Mouse (Mus musculus): ENCODE results near the gene Gna11. TPM values are rescaled to one million over a fixed set of nuclear protein-coding genes. Genes with fewer than 3 reads are reported as not detected.

The Gna11 gene
- polyA plus RNA-seq, 1 experiment from 2014 or later = 59.0 TPM

- H3K4me1 ChIP-seq = peaks cover 12% of the 10 kb centered on the region
- H3K9me3 ChIP-seq = no peaks in the 10 kb centered on the region
- WGBS = 52% methylated on average over 6 of the region's 6 CpGs
- H3K27me3 ChIP-seq (replicated peaks) = 0 out of 2 replicates have a peak, but pooled peaks cover 4% of the 10 kb centered on the region
- H3K36me3 ChIP-seq = no peaks in the 10 kb centered on the region
- H3K4me2 ChIP-seq = no peak overlapping the region
- no peak for ATAC-seq (ENCODE audit: extremely low read depth, insufficient number of reproducible peaks, low FRiP score, low TSS enrichment)
- no peak overlapping the region for H3K4me3 ChIP-seq
- H3K27ac ChIP-seq (replicated peaks) = no peak overlapping the region
- no peak overlapping the region for H3K9ac ChIP-seq
Measured at GRCm38 (mm10) chr10:81519227-81519977, 25.6 kb downstream of the Gna11 start.

- Histone ChIP-seq H3K27ac (replicated peaks) (no peak overlapping the region), H3K4me2 (no peak overlapping the region), H3K27me3 (replicated peaks) (peaks cover 4% of the 10 kb centered on the region; the same call in 1 of the 2 replicates), H3K36me3 (no peaks in the 10 kb centered on the region), H3K4me1 (peaks cover 3% of the 10 kb centered on the region), H3K4me3 (no peak overlapping the region), H3K9ac (no peak overlapping the region), H3K9me3 (0 out of 2 replicates have a peak, but pooled peaks cover 7% of the 10 kb centered on the region)
- ATAC-seq (ENCODE audit: extremely low read depth, insufficient number of reproducible peaks, low FRiP score, low TSS enrichment) = no peak
- WGBS = 13% methylated on average over 4 of the region's 4 CpGs
Measured at GRCm38 (mm10) chr10:81518546-81518945, 26.4 kb downstream of the Gna11 start.

DNA sequence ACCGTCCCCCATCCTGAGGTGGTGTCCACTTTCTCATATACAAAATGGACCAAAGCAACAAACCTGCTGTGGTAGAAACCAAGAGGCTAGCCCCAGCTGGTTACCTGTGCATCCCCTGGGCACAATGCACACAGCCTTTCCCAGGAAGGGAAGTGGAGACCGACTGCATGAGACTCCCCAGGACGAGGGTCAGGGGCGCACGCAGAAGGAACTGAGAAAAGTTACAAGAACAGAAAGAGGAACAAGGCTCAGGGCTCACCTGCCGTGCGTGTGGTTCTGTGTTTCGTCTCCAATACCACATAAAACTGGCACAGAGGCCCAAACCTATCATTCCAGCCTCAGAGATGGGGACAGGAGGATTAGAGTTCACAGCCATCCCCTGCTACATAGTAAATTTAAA is 27.8 kb downstream of the Gna11 start:
- Histone ChIP-seq H3K4me3 (no peak overlapping the region), H3K9me3 (0 out of 2 replicates have a peak, but pooled peaks cover 7% of the 10 kb centered on the region), H3K27me3 (replicated peaks) (peaks cover 6% of the 10 kb centered on the region), H3K27ac (replicated peaks) (no peak overlapping the region), H3K9ac (no peak overlapping the region), H3K4me1 (no peaks in the 10 kb centered on the region), H3K4me2 (no peak overlapping the region), H3K36me3 (no peaks in the 10 kb centered on the region)
- 71% methylated on average over 8 of the region's 8 CpGs for WGBS
- ATAC-seq (ENCODE audit: extremely low read depth, insufficient number of reproducible peaks, low FRiP score, low TSS enrichment) = no peak

- Histone ChIP-seq H3K4me3 (no peak overlapping the region), H3K9ac (no peak overlapping the region), H3K4me1 (no peaks in the 10 kb centered on the region), H3K36me3 (no peaks in the 10 kb centered on the region), H3K27ac (replicated peaks) (no peak overlapping the region), H3K27me3 (replicated peaks) (peaks cover 18% of the 10 kb centered on the region), H3K4me2 (no peak overlapping the region), H3K9me3 (0 out of 2 replicates have a peak, but pooled peaks cover 7% of the 10 kb centered on the region)
- 75% methylated on average over 5 of the region's 5 CpGs for WGBS
- ATAC-seq (ENCODE audit: extremely low read depth, insufficient number of reproducible peaks, low FRiP score, low TSS enrichment) = no peak
Measured at GRCm38 (mm10) chr10:81513798-81514197, 31.2 kb downstream of the Gna11 start.

DNA sequence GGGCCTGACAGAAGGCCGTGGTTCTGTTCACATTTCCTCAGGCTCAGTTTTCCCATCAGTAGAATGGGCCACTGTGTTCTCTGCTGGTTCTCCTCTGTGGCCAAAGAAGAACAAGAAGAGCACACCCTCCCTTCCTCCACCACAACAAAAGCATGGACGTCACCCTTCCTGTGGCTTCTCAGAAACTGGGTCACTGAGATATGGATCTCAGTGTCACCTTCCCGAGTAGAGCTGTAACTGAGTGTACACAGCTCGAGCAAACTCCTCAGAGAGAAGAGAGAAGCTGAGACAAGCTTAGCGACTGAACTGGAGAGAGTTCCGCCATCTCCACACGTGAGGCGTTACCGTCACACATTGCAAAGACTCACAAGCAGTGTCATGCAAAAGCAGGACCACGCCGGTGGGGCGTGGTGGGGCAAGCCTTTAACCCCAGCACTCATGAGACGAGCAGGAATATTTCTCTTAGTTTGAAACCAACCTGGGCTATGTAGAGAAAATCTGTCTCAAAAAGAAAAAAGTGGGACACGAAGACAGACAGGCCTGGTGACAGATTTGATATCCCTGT is 34.7 kb downstream of the Gna11 start:
- H3K27ac ChIP-seq (replicated peaks) = no peak overlapping the region
- no peak overlapping the region for H3K4me3 ChIP-seq
- 67% methylated on average over 14 of the region's 14 CpGs for WGBS
- H3K4me1 ChIP-seq = no peaks in the 10 kb centered on the region
- no peaks in the 10 kb centered on the region for H3K36me3 ChIP-seq
- H3K9me3 ChIP-seq = 0 out of 2 replicates have a peak, but pooled peaks cover 7% of the 10 kb centered on the region
- H3K27me3 ChIP-seq (replicated peaks) = peaks cover 14% of the 10 kb centered on the region
- no peak overlapping the region for H3K4me2 ChIP-seq
- H3K9ac ChIP-seq = no peak overlapping the region
- no peak for ATAC-seq (ENCODE audit: extremely low read depth, insufficient number of reproducible peaks, low FRiP score, low TSS enrichment)

DNA sequence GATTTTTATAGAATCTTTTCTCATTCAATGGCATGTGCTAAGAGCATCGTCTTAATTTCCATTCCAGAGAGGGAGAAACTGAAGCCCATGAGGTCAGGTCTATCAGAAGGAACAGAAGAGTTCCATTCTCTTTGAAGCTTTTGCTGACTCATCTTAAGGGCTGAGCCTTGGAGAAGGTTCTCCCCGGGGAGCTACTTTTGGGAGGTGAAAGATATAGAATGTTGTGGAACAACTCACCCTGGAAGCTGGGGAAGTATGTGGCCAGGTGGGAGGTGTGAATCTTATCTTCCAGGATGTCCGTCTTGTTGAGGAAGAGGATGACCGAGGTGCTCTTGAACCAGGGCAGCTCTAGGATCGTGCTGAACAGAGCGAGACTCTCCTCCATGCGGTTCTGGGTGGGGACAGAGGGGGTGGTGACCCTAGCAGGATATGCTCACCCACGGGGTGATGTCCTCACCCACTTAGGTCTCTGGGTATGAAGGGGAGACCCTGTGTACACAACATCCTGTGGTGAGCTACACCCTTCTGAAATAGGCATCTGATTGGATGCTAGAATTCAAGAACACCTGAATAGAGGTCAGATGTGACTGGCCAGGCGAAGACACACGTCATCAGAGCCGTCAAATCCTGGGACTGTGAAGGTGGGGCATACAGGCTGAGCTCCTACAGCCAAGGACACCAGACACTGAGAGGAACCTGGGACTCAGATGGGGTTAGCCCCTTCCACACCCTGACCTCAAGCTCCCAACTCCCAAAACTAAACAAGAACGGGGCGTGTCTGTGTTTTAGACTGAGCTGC is 37.1 kb downstream of the Gna11 start:
- Histone ChIP-seq H3K27ac (replicated peaks) (no peak overlapping the region), H3K4me1 (peaks cover 1% of the 10 kb centered on the region; the same call in 1 of the 2 replicates), H3K27me3 (replicated peaks) (peaks cover 26% of the 10 kb centered on the region), H3K9ac (no peak overlapping the region), H3K9me3 (no peaks in the 10 kb centered on the region), H3K36me3 (no peaks in the 10 kb centered on the region), H3K4me3 (no peak overlapping the region), H3K4me2 (no peak overlapping the region)
- no peak for ATAC-seq (ENCODE audit: extremely low read depth, insufficient number of reproducible peaks, low FRiP score, low TSS enrichment)
- WGBS = 57% methylated on average over 13 of the region's 13 CpGs

- Histone ChIP-seq H3K4me1 (peaks cover 3% of the 10 kb centered on the region; the same call in 1 of the 2 replicates), H3K4me3 (no peak overlapping the region), H3K27me3 (replicated peaks) (peaks cover 24% of the 10 kb centered on the region), H3K9me3 (no peaks in the 10 kb centered on the region), H3K36me3 (no peaks in the 10 kb centered on the region), H3K4me2 (no peak overlapping the region), H3K9ac (no peak overlapping the region), H3K27ac (replicated peaks) (no peak overlapping the region)
- WGBS = 28% methylated on average over 6 of the region's 6 CpGs
- no peak for ATAC-seq (ENCODE audit: extremely low read depth, insufficient number of reproducible peaks, low FRiP score, low TSS enrichment)
Measured at GRCm38 (mm10) chr10:81507095-81507494, 37.9 kb downstream of the Gna11 start.

- ATAC-seq (ENCODE audit: extremely low read depth, insufficient number of reproducible peaks, low FRiP score, low TSS enrichment) = no peak
- Histone ChIP-seq H3K9me3 (no peaks in the 10 kb centered on the region), H3K27me3 (replicated peaks) (peaks cover 13% of the 10 kb centered on the region), H3K4me2 (no peak overlapping the region), H3K4me1 (peaks cover 3% of the 10 kb centered on the region; the same call in 1 of the 2 replicates), H3K4me3 (no peak overlapping the region), H3K36me3 (no peaks in the 10 kb centered on the region), H3K9ac (no peak overlapping the region), H3K27ac (replicated peaks) (no peak overlapping the region)
- 74% methylated on average over 15 of the region's 15 CpGs for WGBS
Measured at GRCm38 (mm10) chr10:81505016-81505664, 39.9 kb downstream of the Gna11 start.

- Histone ChIP-seq H3K4me3 (peak overlapping the region; percentile 50), H3K9me3 (no peaks in the 10 kb centered on the region), H3K36me3 (no peaks in the 10 kb centered on the region), H3K4me2 (peak overlapping the region; percentile 77), H3K27me3 (replicated peaks) (peaks cover 13% of the 10 kb centered on the region), H3K4me1 (peaks cover 5% of the 10 kb centered on the region; the same call in 1 of the 2 replicates), H3K9ac (peak overlapping the region; percentile 77), H3K27ac (replicated peaks) (no peak overlapping the region)
- 9% methylated on average over 36 of the region's 36 CpGs for WGBS
- ATAC-seq (ENCODE audit: extremely low read depth, insufficient number of reproducible peaks, low FRiP score, low TSS enrichment) = no peak
Measured at GRCm38 (mm10) chr10:81502658-81503057, 42.3 kb downstream of the Gna11 start.

DNA sequence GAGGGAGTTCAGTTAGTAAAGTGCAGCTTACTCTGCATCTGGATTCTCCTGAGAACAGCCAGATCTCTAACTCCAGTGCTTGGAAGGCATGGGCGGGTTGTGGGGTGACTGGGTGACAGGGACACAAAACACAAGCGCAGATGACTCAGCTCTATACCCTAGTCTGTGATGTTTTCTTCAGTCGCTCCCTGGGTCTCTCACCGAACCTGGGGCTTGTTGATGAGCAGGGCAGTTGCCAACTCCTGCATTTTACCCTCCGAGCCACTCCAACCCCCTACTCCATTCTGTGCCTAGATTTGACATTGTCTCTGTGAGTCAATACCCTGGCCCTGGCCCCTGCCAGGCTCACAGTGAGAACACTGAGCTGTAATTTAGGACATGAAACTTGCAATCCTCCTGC is 43.1 kb downstream of the Gna11 start:
- no peak overlapping the region for H3K4me2 ChIP-seq
- H3K9me3 ChIP-seq = no peaks in the 10 kb centered on the region
- no peak for ATAC-seq (ENCODE audit: extremely low read depth, insufficient number of reproducible peaks, low FRiP score, low TSS enrichment)
- WGBS = 72% methylated on average over 5 of the region's 5 CpGs
- peaks cover 13% of the 10 kb centered on the region for H3K27me3 ChIP-seq (replicated peaks)
- no peak overlapping the region for H3K4me3 ChIP-seq
- H3K27ac ChIP-seq (replicated peaks) = no peak overlapping the region
- H3K36me3 ChIP-seq = no peaks in the 10 kb centered on the region
- H3K9ac ChIP-seq = no peak overlapping the region
- peaks cover 10% of the 10 kb centered on the region; the same call in 1 of the 2 replicates for H3K4me1 ChIP-seq

GRCm38 (mm10) chr10:81500032-81500431 is 45.0 kb downstream of the Gna11 start, which contains the start of gene S1pr4:
Gene S1pr4, minus strand, starts transcription at chr10:81500132.
- H3K4me3 ChIP-seq = no peak within 1 kb of the TSS
- 67% methylated on average over 3 of the region's 3 CpGs for WGBS

More at GRCm38 (mm10) chr10:81500032-81500431, 45.0 kb downstream of the Gna11 start, which contains the start of gene S1pr4:
- peaks cover 18% of the 10 kb centered on the region for H3K4me1 ChIP-seq
- H3K9me3 ChIP-seq = no peaks in the 10 kb centered on the region
- H3K4me2 ChIP-seq = no peak within 1 kb of the TSS
- peaks cover 13% of the 10 kb centered on the region for H3K27me3 ChIP-seq (replicated peaks)
- no peaks in the 10 kb centered on the region for H3K36me3 ChIP-seq
- ATAC-seq (ENCODE audit: extremely low read depth, insufficient number of reproducible peaks, low FRiP score, low TSS enrichment) = no peak
- H3K9ac ChIP-seq = 0 out of 2 replicates have a peak within 1 kb of the TSS, but pooled peaks have one; percentile 28
- no peak within 1 kb of the TSS for H3K27ac ChIP-seq (replicated peaks)
